Mouse (Mus musculus) adrenal gland, postnatal 25 days (tissue): ENCODE measurements around the gene 1700030K09Rik. TPM values are rescaled to one million over a fixed set of nuclear protein-coding genes. Genes with fewer than 3 reads are reported as not detected.

Experiments used
- DNase-seq: peaks from one replicate; pipeline ENCODE4 v3.0.0; 2021; ENCODE audit warnings: mixed read lengths
- total RNA-seq: library from RNA; stranded (reverse); gene quantifications from 2 replicates; pipeline ENCODE4 v1.2.3, GENCODE M21; 2021

1700030K09Rik gene
- total RNA-seq, 1 experiment from 2014 or later = 10.6 TPM

- DNase-seq = no peak
These were observed 16.3 kb downstream of the 1700030K09Rik start for GRCm38 (mm10) chr8:72459881-72460533.

DNA sequence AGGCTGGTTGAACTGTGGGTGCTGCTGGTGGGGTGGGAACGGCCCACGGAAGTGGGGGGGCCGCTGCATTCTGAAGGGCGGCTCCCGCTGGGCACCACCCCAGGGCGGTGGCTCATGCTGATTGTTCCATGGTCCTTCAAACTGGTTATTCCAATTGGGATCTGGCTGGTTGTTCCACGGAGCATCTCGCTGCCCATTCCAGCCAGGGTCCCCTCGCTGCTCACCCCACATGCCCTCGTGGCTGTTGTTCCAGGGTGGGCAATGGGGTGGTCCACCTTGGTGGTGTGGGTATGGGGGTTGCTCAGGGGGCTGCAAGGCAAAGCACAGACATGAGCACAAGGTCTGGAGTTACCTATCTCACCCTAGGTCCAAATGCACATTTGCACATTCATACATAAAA lies 20.5 kb downstream of the 1700030K09Rik start:
- DNase-seq = no peak

GRCm38 (mm10) chr8:72469243-72469642 lies 25.6 kb downstream of the 1700030K09Rik start:
- no peak for DNase-seq

DNA sequence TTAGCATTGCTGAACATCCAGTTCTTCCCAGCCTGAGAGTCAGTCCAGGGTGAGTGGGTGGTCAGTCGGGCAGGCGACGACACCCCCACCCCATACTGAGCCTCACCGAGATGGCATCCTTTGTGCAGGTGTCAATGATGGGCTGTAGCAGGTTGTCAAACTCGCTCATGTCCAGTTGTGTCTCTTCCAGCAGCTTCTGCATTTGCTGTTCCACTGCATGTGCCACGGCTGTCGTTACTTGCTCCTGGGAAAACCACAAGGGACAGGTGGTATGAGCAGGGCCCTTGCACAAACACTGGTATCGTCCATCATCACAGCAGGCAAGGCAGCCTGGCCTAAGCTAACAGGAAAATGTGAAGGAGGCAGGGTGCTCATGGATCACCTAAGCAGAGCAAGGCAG lies 26.3 kb downstream of the 1700030K09Rik start:
- no peak for DNase-seq

- no peak for DNase-seq
These were observed 27.0 kb downstream of the 1700030K09Rik start for GRCm38 (mm10) chr8:72470684-72471083.

DNA sequence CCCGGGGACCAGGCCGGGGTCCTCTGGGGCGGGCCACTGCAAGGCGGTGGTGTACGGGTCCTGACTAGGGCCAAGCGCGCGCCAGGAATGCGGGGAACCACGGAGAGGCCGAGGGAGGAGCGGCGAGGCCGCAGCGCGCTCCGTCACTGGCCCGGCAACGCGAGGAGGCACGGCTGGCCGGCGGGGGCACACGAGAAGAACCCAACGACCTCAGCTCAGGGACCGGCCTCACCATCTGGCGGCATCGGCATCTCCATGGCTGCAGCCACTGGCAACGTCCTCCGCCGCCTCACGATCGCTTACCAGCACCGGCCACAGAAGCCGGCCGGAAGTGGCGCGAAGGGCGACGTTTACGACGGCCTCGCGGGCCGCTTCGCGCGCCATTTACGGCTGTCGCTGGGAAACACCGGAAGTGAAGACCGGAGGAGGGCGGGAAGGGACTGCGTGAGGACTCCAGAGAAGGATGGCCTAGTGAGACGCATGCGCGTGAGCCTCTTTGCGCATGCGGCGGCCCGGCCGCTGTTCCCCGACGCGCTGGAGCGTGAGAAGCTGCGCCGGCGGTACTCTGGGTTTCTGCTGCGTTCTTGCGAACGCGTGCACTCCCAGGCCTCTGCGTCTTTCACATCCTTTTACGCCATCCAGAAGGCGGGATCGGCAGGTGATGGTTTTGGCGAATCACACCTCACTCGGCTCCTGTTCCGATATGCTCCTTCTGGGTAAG lies 31.3 kb downstream of the 1700030K09Rik start, which contains the start of gene Cherp:
Cherp (minus strand) TSS at position 401 of the 721 bp plus-strand sequence.
- peak; percentile 95 for DNase-seq

- no peak for DNase-seq
These were observed 41.9 kb downstream of the 1700030K09Rik start for GRCm38 (mm10) chr8:72485456-72486199.

DNA sequence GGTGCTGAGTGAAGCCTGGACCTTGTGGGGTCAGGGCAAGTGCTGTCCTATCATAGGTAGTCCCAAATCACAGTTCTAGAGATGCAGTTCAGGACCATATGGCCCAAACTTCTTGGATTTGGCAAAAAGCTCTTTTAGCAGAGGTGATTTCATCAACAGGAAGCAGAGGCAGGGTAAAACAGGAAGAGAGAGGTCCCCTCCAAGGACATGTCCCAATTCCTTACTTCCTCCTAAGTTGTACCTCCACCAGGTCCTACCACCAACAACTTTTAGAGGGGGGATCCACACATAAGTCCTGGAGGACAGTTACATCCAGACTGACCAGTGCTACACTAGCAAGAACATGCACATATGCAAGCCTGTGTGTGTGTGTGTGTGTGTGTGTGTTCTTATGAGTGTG lies 43.3 kb downstream of the 1700030K09Rik start:
- no peak for DNase-seq

DNA sequence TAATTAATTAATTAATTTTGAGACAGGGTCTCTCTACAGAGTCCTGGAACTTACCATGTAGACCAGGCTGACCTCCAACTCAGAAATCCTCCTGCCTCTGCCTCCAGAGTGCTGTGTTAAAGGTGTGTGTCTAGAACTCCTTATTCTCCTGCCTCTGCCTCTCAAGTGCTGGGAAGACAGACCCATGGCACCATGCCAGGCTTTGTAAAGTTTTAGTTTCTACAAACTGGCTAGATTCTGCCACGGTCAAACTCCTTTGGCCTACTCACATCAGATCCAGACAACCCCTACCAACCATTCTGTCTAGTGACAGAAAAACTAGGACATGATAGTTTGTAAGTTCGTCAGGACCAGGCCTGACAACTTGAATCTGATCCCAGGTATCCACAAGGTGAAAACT lies 47.3 kb downstream of the 1700030K09Rik start:
- no peak for DNase-seq

DNA sequence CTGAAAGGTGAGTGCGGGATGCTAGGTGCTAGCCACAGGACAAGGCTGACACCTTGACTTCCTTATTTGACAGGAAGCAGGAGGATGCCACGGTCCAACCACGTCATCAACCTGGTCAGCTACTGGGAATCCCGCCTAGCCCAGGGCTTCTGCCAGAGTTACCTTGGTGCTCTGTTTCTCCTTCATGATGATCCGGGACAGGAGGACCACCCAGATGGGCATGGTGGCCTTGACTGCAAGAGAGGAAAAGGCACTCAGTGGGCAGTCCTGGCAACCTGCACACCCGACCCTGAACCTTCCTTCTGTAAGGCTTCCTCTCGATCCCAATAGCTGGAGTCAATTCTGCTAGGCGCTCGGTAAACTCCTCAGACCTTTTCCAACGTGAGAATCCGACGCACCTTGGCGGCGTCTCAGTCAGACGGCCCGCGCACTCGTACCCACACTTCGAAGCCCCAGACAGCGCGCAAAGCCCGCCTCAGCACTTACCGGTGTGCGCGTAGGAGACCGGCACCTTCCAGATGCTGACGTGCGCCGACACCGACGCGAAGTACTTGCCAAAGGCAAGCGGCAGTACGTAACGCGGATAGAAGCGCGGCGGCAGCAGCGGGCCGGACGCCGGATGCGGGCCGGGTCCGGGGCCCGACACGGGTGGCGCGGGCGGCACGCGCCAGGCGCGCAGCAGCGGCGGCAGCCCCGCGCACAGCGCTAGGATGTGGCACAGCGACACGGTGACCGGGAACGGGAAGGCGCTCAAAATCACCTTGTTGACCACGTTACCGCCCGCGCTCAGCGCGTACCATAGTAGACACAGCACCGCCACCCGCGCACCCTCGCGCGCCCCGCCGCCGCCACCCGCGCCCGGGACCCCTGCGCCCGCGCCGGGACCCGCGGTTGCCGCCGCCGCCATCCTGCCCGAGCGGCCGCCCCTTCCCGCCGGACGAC lies 48.3 kb downstream of the 1700030K09Rik start, which contains the start of gene Slc35e1:
Slc35e1 (minus strand) TSS at position 935 of the 942 bp plus-strand sequence.
- DNase-seq = peak; percentile 32

DNA sequence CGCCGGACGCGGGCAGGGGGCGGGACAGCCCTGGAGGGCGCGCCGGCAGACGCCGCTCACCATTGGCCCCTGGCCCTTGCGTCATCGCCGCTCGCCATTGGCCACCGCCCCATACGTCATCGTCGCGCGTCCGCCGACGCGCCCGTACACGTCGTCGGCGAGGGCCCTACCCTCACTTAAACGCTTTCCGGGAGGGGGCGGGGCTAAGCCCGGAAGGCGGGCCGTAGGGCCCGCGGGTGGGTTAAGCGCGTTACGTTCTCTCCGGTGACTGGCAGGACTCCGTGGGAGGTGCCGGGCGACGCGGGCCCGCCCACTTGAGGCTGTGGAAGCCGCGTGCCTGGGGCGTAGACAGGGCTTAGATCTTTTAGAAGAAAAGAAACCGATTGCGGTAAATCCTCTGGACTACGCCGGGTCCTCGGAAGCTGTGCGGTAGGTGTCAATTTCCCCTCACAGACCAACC lies 49.0 kb downstream of the 1700030K09Rik start:
- DNase-seq = peak; percentile 100

DNA sequence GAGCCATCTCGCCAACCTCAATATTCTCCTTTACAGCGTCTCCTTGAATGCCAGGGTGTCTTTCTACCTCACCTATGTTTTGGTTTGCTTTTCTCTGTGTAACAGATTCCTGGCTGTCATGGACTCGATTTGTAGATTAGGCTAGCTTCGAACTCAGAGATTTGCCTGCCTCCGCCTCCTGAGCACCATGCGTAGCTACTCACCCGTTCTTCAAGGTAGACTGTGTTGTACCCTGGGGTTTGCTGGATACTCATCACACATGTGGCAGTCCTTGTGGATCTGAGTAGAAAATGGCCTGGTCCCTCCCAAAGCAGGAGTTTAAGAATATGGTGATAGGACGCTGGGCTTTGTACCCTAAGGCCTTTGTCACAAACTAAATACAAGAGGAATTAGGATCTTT lies 49.7 kb downstream of the 1700030K09Rik start:
- no peak for DNase-seq

DNA sequence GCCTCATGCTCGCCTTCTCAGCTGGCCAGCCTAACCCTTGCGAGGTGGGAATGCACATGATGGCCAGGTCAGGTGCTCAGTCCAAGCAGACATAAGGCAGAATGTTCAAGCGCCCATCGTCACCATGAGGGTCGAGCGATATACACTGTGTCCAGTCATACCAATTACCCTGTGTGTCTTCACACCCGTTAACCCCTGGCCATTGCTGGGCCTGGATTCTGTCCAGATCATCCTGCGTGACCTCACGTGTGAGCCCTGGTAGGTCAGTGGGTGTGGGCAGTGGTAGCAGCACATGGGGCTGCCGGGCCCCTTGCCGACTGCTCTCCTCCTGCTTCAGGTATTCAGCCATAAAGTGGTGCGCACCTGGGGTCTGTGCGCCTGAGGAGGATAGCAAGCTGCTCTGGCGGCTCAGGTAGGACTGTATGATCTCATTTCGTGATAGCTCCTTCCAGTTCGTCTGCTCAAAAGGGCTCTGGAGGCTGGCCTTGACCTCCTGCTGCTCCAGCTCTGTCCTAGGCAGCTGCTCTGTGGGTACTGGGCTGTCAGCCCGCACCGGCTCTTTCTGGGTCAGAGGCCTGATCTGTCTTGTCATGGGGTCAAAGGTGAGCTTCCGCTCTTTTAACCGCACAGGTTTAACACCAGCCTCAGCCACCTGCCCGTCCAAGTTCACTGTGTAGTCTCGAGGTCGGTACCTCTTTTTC lies 51.9 kb downstream of the 1700030K09Rik start:
- no peak for DNase-seq

DNA sequence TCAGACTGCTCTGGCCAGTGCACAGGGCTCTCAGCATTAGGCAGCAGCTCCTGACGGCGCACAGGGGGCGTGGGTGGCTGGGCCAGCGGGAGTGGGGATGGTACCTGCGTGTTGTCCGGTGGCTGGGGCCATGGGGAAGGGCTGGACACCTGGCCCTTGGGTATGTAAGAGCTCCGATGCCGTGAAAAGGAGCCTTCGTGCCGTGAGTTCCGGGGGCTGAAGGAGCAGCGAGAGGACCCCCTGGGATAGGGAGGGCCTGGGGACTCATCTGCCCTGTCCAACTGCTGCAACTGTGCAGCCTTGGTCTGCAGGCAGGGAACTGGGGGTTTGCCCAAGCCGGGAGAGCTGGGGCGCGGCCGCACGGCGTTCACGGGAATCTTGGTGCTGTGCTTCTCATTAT lies 52.5 kb downstream of the 1700030K09Rik start:
- DNase-seq = no peak

DNA sequence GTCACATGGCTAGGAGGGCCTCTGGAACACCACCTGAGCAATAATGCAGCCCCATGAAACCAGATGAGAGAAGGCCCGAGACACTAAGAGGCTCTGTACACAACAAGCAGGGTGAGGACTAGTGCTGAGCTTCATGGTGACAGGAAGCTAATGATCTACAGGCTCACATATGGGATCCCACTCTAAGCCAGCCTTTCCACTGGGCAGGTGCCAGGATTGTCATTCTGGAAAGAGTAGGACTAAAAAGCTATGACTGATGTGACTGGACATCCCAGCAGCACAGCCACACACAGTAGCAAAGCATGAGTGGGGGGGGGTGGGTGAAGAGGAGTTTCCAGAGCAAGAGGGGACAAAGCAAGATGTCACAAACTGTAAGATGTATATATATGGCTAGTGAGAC lies 54.2 kb downstream of the 1700030K09Rik start:
- no peak for DNase-seq

DNA sequence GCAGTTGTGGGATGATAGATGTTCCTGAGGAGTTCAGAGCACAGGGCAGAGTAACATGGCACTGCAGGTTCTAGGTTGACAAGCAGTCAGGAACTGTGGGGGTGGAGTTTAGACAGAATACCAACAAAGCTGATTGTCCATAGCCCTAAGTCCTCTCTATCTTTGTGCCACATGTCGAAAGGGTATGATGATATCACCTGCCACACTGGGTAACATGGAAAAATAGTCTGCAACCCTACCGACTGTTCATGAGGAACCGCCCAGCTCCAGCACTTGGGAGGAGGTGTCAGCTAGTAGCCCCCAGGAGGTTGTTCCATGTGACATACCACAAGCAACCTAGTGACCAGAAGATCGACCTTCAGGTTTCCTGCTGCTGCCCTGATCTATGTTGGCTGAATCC lies 54.8 kb downstream of the 1700030K09Rik start:
- DNase-seq = no peak

GRCm38 (mm10) chr8:72499521-72500284 lies 56.0 kb downstream of the 1700030K09Rik start:
- no peak for DNase-seq

GRCm38 (mm10) chr8:72500521-72500931 lies 56.8 kb downstream of the 1700030K09Rik start:
- DNase-seq = no peak

- no peak for DNase-seq
These were observed 60.5 kb downstream of the 1700030K09Rik start for GRCm38 (mm10) chr8:72504137-72504536.

DNA sequence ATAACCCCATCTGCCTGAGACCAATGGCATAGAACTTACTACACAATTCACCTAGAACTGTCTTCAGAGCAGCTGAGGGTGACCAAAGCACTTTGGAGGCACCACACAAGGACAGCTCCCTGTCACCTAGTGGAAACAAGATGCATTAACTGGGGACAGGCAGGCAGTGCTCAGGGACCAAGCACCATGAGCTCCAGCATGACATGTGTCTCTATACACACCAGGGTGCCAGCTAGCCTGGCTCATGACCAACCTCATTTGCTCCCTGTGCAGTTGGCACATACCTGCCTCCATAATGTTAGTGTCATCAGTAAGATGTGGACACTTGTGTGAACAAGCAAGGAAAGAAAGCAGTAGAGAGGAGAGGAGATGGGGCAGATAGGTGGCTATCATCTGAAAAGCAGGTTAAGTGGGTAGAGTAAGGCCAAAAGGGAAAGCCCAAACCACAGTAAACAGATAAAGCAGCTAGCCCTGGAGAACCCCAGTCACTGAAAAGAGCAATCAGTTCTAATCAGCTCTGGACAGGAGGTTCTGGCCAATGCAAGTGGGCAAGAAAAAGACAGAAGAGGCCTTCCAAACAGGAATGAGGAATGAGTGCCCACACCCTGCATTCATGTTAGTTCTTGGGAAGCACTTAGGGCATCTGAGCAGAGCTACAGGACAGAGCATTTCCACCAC lies 61.1 kb downstream of the 1700030K09Rik start:
- DNase-seq = no peak
